Mouse (Mus musculus): ENCODE results near the gene Foxa1.

- TF ChIP-seq POLR2A (IDR thresholded peaks at IDR 0.05; ENCODE audit: extremely low read depth, insufficient read depth, low read length) (no peak), CTCF (IDR thresholded peaks at IDR 0.05; ENCODE audit: extremely low read depth, insufficient read depth, low read length) (no peak)
Measured at GRCm38 (mm10) chr12:57509726-57510125, 37.0 kb downstream of the Foxa1 start.

Data from cortical plate, adult 2 months (tissue).